Mouse (Mus musculus) stomach, embryonic 15.5 days (tissue): ENCODE results near the gene Tiam1. TPM values are rescaled to one million over a fixed set of nuclear protein-coding genes. Genes with fewer than 3 reads are reported as not detected.

Source experiments
- ATAC-seq: fragments of 200-750 bp; cut with Nextera tagmentation; 2 replicates; pipeline ENCODE4 v1.8.0; 2017; ENCODE audit warnings: low read depth, moderate number of reproducible peaks, moderate TSS enrichment; ENCODE audit not compliant: insufficient read depth, low FRiP score
- H3K27ac ChIP-seq: fragments of 300-500 bp; sonication (generic); 2 replicates; pipeline ENCODE4 v1.5.1; 2015; ENCODE audit warnings: mild to moderate bottlenecking, inconsistent platforms
- H3K27me3 ChIP-seq: fragments of 300-500 bp; sonication (generic); replicated peaks from 2 replicates; pipeline ENCODE4 v1.6.1; 2015; ENCODE audit warnings: inconsistent platforms
- H3K36me3 ChIP-seq: fragments of 300-500 bp; sonication (generic); 2 replicates; pipeline ENCODE4 v1.6.1; 2015; ENCODE audit warnings: inconsistent platforms
- H3K4me1 ChIP-seq: fragments of 300-500 bp; sonication (generic); 2 replicates; pipeline ENCODE4 v1.6.1; 2015; ENCODE audit warnings: inconsistent platforms
- H3K4me2 ChIP-seq: fragments of 300-500 bp; sonication (generic); 2 replicates; pipeline ENCODE4 v1.6.1; 2015; ENCODE audit warnings: mild to moderate bottlenecking, inconsistent platforms
- H3K4me3 ChIP-seq: fragments of 300-500 bp; sonication (generic); replicated peaks from 2 replicates; pipeline ENCODE4 v1.5.1; 2015; ENCODE audit warnings: inconsistent platforms
- H3K9ac ChIP-seq: fragments of 300-500 bp; sonication (generic); 2 replicates; pipeline ENCODE4 v1.6.1; 2015; ENCODE audit warnings: inconsistent platforms
- H3K9me3 ChIP-seq: fragments of 300-500 bp; sonication (generic); 2 replicates; pipeline ENCODE4 v1.6.1; 2016; ENCODE audit warnings: inconsistent platforms
- WGBS: fragments of 180-500 bp; shearing (Covaris S2); methylation state at CpG from one replicate; pipeline ENCODE4 v1.1.7; 2015; 5-methylcytosine and 5-hydroxymethylcytosine counted together
- polyA plus RNA-seq: library from polyadenylated mRNA; unstranded; fragments of >200 nt; fragmentation: Nextera tagmentation; extraction: Ambion mirVana; gene quantifications from 2 replicates; pipeline ENCODE4 v1.2.1, GENCODE M21; 2015

Tiam1 gene
- polyA plus RNA-seq, 1 experiment from 2014 or later = 19.5 TPM

GRCm38 (mm10) chr16:89882477-89883234 lies 260.9 kb downstream of the Tiam1 start:
- H3K36me3 ChIP-seq = 0 out of 2 replicates have a peak, but pooled peaks cover 4% of the 10 kb centered on the region
- no peaks in the 10 kb centered on the region for H3K9me3 ChIP-seq
- H3K4me1 ChIP-seq = no peaks in the 10 kb centered on the region
- no peak for ATAC-seq
- WGBS = 52% methylated on average over 14 of the region's 14 CpGs
- H3K4me2 ChIP-seq = no peak overlapping the region
- no peak overlapping the region for H3K27ac ChIP-seq
- no peak overlapping the region for H3K4me3 ChIP-seq
- no peaks in the 10 kb centered on the region for H3K27me3 ChIP-seq
- H3K9ac ChIP-seq = no peak overlapping the region

DNA sequence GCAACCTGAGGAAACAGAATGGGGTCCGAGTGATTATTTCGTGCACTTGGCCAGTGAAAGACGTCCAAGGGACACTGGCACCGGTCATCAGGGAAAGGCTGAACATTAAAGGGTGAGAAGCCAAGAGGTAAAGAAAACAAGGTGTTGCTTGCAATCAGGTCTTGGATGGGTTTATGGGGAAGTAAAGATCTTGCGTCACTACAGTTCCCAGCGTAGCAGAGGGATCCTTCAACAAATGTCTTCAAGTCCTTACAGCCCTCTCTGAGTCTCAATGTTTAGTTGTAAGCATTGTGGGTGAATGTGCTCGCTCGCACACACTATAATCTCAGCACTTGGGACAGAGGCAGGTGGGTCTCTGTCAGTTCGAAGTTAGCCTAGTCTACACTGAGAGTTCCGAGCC lies 266.4 kb downstream of the Tiam1 start:
- Histone ChIP-seq H3K36me3 (0 out of 2 replicates have a peak, but pooled peaks cover 5% of the 10 kb centered on the region), H3K9ac (no peak overlapping the region), H3K27me3 (no peaks in the 10 kb centered on the region), H3K9me3 (no peaks in the 10 kb centered on the region), H3K27ac (no peak overlapping the region), H3K4me3 (no peak overlapping the region), H3K4me2 (no peak overlapping the region), H3K4me1 (no peaks in the 10 kb centered on the region)
- no peak for ATAC-seq
- WGBS = 94% methylated on average over 10 of the region's 10 CpGs

DNA sequence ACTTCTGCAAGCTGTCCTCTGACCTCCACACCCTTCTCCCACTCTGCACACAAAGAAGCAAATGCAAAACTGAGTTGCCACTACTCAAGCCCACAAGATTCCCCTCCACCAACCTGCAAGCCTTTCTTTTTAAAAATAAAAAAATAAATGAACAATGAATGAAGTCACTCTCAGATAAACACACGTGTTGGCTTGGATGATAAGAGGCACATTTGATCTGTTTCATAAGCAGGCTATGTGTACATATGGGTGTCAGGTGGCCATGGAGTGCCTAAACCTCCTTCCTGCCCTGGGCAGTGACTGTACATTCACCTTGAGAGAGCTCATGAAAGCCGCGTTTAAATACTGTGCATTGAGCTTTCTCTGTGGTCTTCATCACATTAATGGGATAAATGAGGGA lies 267.5 kb downstream of the Tiam1 start:
- H3K27me3 ChIP-seq = no peaks in the 10 kb centered on the region
- H3K36me3 ChIP-seq = 0 out of 2 replicates have a peak, but pooled peaks cover 5% of the 10 kb centered on the region
- H3K4me1 ChIP-seq = no peaks in the 10 kb centered on the region
- no peak overlapping the region for H3K4me2 ChIP-seq
- H3K27ac ChIP-seq = no peak overlapping the region
- no peak for ATAC-seq
- no peaks in the 10 kb centered on the region for H3K9me3 ChIP-seq
- H3K9ac ChIP-seq = no peak overlapping the region
- H3K4me3 ChIP-seq = no peak overlapping the region
- WGBS = 82% methylated on average over 3 of the region's 3 CpGs

DNA sequence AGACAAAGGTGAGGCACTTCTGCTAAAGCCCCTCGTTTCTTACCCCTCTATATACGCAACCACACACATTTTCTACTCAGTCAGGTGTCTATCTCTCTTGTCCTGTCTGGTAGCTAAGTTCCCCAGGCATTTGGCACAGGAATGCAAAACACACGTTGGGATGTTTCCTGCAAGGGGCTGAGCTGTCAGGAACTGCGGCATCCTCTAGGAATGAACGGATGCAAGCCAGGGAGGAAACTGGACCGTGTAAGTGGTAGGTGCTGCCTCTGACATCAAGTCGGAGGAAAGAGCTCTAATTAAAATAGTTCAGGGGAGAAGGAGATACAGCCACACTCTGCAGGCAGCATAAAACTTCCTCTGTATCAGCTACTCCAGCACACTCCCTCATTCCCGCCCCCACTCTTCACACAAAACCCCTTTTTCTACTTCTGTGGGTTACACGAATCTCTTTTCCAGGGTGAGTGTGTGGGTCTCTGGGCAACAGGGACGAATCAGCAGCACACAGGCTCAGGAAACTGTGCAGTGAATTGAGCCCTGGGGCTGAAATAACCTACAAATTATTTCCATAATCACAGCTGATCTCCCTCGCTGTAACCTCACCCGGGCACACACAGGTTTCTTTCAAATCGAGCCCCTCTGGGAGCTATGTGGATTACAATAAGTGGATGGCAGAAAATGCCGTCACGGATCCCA lies 269.4 kb downstream of the Tiam1 start:
- WGBS = 54% methylated on average over 15 of the region's 15 CpGs
- Histone ChIP-seq H3K36me3 (0 out of 2 replicates have a peak, but pooled peaks cover 5% of the 10 kb centered on the region), H3K9ac (no peak overlapping the region), H3K9me3 (no peaks in the 10 kb centered on the region), H3K4me3 (no peak overlapping the region), H3K4me1 (no peaks in the 10 kb centered on the region), H3K27ac (no peak overlapping the region), H3K27me3 (no peaks in the 10 kb centered on the region), H3K4me2 (no peak overlapping the region)
- ATAC-seq = no peak

- 0 out of 2 replicates have a peak, but pooled peaks cover 7% of the 10 kb centered on the region for H3K36me3 ChIP-seq
- whole genome bisulfite sequencing = 75% methylated on average over 20 of the region's 20 CpGs
- H3K27me3 ChIP-seq = no peaks in the 10 kb centered on the region
- no peak for ATAC-seq
- no peak overlapping the region for H3K27ac ChIP-seq
- H3K4me2 ChIP-seq = no peak overlapping the region
- no peaks in the 10 kb centered on the region for H3K9me3 ChIP-seq
- H3K4me1 ChIP-seq = no peaks in the 10 kb centered on the region
- no peak overlapping the region for H3K9ac ChIP-seq
- H3K4me3 ChIP-seq = no peak overlapping the region
Observed at GRCm38 (mm10) chr16:89872011-89872942, 271.3 kb downstream of the Tiam1 start.

- Histone ChIP-seq H3K27me3 (no peaks in the 10 kb centered on the region), H3K36me3 (0 out of 2 replicates have a peak, but pooled peaks cover 11% of the 10 kb centered on the region), H3K9me3 (no peaks in the 10 kb centered on the region), H3K4me1 (no peaks in the 10 kb centered on the region), H3K4me2 (no peak overlapping the region), H3K4me3 (no peak overlapping the region), H3K9ac (no peak overlapping the region), H3K27ac (no peak overlapping the region)
- no peak for ATAC-seq
- 65% methylated on average over 13 of the region's 13 CpGs for WGBS
Observed at GRCm38 (mm10) chr16:89871382-89871781, 272.2 kb downstream of the Tiam1 start.

DNA sequence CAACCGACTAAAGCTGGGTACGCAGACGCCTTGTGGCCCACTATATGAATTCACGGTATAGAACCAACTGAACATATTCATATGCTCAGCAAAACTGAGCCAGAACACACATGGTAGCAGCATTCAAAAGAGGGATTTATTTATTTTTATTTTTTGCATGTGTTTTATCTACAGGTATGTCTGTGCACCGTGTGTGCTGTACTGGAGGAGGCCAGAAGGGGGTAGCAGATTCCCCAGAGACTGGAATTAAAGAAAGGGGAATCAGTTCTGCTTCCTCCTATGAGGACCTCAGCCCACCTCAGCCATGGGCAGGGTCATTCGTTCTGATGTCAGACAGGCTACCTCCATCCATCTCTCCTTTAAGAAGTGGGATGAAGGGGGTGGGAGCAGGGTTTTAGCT lies 273.5 kb downstream of the Tiam1 start:
- no peaks in the 10 kb centered on the region for H3K9me3 ChIP-seq
- H3K36me3 ChIP-seq = 0 out of 2 replicates have a peak, but pooled peaks cover 6% of the 10 kb centered on the region
- WGBS = 89% methylated on average over 6 of the region's 6 CpGs
- no peak overlapping the region for H3K4me3 ChIP-seq
- H3K27ac ChIP-seq = no peak overlapping the region
- ATAC-seq = no peak
- H3K27me3 ChIP-seq = no peaks in the 10 kb centered on the region
- no peak overlapping the region for H3K4me2 ChIP-seq
- no peak overlapping the region for H3K9ac ChIP-seq
- H3K4me1 ChIP-seq = no peaks in the 10 kb centered on the region

- H3K36me3 ChIP-seq = 0 out of 2 replicates have a peak, but pooled peaks cover 6% of the 10 kb centered on the region
- H3K4me3 ChIP-seq = no peak overlapping the region
- H3K9ac ChIP-seq = no peak overlapping the region
- 86% methylated on average over 3 of the region's 3 CpGs for WGBS
- H3K4me2 ChIP-seq = no peak overlapping the region
- H3K9me3 ChIP-seq = no peaks in the 10 kb centered on the region
- ATAC-seq = no peak
- H3K27me3 ChIP-seq = no peaks in the 10 kb centered on the region
- no peaks in the 10 kb centered on the region for H3K4me1 ChIP-seq
- no peak overlapping the region for H3K27ac ChIP-seq
Observed at GRCm38 (mm10) chr16:89868502-89868901, 275.1 kb downstream of the Tiam1 start.

- no peak overlapping the region for H3K27ac ChIP-seq
- 90% methylated on average over 26 of the region's 26 CpGs for WGBS
- ATAC-seq = no peak
- no peaks in the 10 kb centered on the region for H3K27me3 ChIP-seq
- H3K9me3 ChIP-seq = no peaks in the 10 kb centered on the region
- H3K4me2 ChIP-seq = no peak overlapping the region
- no peaks in the 10 kb centered on the region for H3K4me1 ChIP-seq
- no peak overlapping the region for H3K9ac ChIP-seq
- H3K4me3 ChIP-seq = no peak overlapping the region
- H3K36me3 ChIP-seq = 0 out of 2 replicates have a peak, but pooled peaks cover 6% of the 10 kb centered on the region
Observed at GRCm38 (mm10) chr16:89867212-89867829, 276.2 kb downstream of the Tiam1 start.

DNA sequence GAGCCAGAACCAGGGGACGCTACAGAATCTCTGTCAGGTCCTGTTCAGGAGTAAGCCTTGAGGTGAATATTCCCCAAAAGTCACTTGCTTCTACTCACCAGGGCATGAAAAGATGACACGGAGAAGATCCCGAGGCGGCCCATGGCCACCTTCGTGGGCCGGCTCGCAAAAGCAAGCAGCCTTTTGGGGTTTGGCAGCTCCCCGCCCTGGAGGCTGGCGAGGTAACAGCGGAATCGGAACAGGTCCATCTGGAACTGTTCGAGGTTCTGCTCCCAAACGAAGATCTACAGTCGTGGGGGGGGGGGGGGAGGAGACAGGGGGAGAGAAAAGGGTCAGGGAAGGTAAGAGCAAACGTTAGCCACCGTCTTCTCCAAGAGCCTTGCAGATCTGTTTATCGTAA lies 278.4 kb downstream of the Tiam1 start:
- Histone ChIP-seq H3K27ac (no peak overlapping the region), H3K4me3 (no peak overlapping the region), H3K27me3 (no peaks in the 10 kb centered on the region), H3K36me3 (0 out of 2 replicates have a peak, but pooled peaks cover 6% of the 10 kb centered on the region), H3K9ac (no peak overlapping the region), H3K4me2 (no peak overlapping the region), H3K9me3 (no peaks in the 10 kb centered on the region), H3K4me1 (peaks cover 6% of the 10 kb centered on the region)
- WGBS = 82% methylated on average over 17 of the region's 17 CpGs
- ATAC-seq = no peak

DNA sequence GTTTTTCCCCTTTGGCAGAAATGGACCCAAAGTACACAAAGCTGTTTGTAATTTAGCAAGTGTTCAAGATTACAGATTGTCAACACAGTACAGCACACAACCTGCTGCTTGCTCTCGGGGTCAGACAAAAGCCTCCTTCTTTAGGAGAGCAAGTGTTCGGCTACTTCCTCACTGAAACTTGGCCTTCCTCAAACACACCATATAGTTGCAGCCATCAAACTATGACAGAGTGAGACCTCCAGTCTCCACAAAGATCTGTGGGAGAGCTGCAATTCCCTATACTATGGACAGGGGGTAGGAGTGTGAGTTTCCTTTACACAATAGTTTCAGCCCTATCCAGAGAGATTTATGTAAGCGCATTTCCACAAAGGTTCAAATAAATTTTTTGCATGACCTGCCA lies 278.9 kb downstream of the Tiam1 start:
- no peak for ATAC-seq

More for the DNA sequence above, 278.9 kb downstream of the Tiam1 start:
- WGBS = 71% methylated on average over 3 of the region's 3 CpGs
- H3K4me3 ChIP-seq = no peak overlapping the region
- H3K9ac ChIP-seq = no peak overlapping the region
- no peak overlapping the region for H3K4me2 ChIP-seq
- H3K27me3 ChIP-seq = no peaks in the 10 kb centered on the region
- H3K4me1 ChIP-seq = peaks cover 6% of the 10 kb centered on the region
- H3K36me3 ChIP-seq = 0 out of 2 replicates have a peak, but pooled peaks cover 6% of the 10 kb centered on the region
- H3K9me3 ChIP-seq = no peaks in the 10 kb centered on the region
- H3K27ac ChIP-seq = no peak overlapping the region
